ENCODE assay signal across 16 mouse cellular contexts in genomic region chr13:45854531-45854930, GRCm38 (mm10).
"Had no signal": no experiment of that assay in that cellular context is flagged by ENCODE, and none has a peak within 500 bp of the region (broad histone marks: within the 10 kb centered on the region; RNA-seq: fewer than 3 reads in every experiment).

No protein-coding gene starts in this region.

- H3K9me3 ChIP-seq: neural tube, embryonic 13.5 days; neural tube, embryonic 15.5 days; stomach, embryonic 15.5 days had no signal

- H3K27me3 ChIP-seq: neural tube, embryonic 13.5 days; neural tube, embryonic 15.5 days; stomach, embryonic 15.5 days had no signal

- H3K36me3 ChIP-seq: neural tube, embryonic 13.5 days; neural tube, embryonic 15.5 days; stomach, embryonic 15.5 days had no signal

- H3K4me3 ChIP-seq: neural tube, embryonic 13.5 days; neural tube, embryonic 15.5 days; stomach, embryonic 15.5 days had no signal

- H3K9ac ChIP-seq: neural tube, embryonic 13.5 days; neural tube, embryonic 15.5 days; stomach, embryonic 15.5 days had no signal

- H3K27ac ChIP-seq: neural tube, embryonic 13.5 days; neural tube, embryonic 15.5 days; stomach, embryonic 15.5 days; stomach, postnatal 0 days had no signal

- H3K4me2 ChIP-seq: neural tube, embryonic 13.5 days; neural tube, embryonic 15.5 days; stomach, embryonic 15.5 days had no signal

- DNase-seq: retina, postnatal 1 day; right cerebral cortex, adult 18-20 months; right cerebral cortex, postnatal 14 days; right cerebral cortex, postnatal 25 days; right cerebral cortex, postnatal 4 days; spleen, adult 18-20 months; thymus, adult 18-20 months; thymus, adult 2 months; thymus, postnatal 14 days; thymus, postnatal 25 days; thymus, postnatal 36 days; thymus, postnatal 4 days had no signal

- H3K4me1 ChIP-seq: neural tube, embryonic 15.5 days; stomach, embryonic 15.5 days had no signal
